Mouse (Mus musculus) embryonic facial prominence, embryonic 15.5 days (tissue): ENCODE results near the gene Mcub. TPM values are rescaled to one million over a fixed set of nuclear protein-coding genes. Genes with fewer than 3 reads are reported as not detected.

ENCODE experiments used
- ATAC-seq: fragments of 200-750 bp; cut with Nextera tagmentation; 2 replicates; pipeline ENCODE4 v1.8.0; 2017; ENCODE audit warnings: low read depth, moderate TSS enrichment; ENCODE audit not compliant: insufficient number of reproducible peaks, low FRiP score, low TSS enrichment
- H3K27ac ChIP-seq: fragments of 300-500 bp; sonication (generic); replicated peaks from 2 replicates; pipeline ENCODE4 v1.5.1; 2015; ENCODE audit warnings: mild to moderate bottlenecking, inconsistent platforms
- H3K27me3 ChIP-seq: fragments of 300-500 bp; sonication (generic); 2 replicates; pipeline ENCODE4 v1.6.1; 2015; ENCODE audit warnings: inconsistent platforms
- H3K36me3 ChIP-seq: fragments of 300-500 bp; sonication (generic); 2 replicates; pipeline ENCODE4 v1.6.1; 2015; ENCODE audit warnings: mild to moderate bottlenecking, inconsistent platforms
- H3K4me1 ChIP-seq: fragments of 300-500 bp; sonication (generic); 2 replicates; pipeline ENCODE4 v1.6.1; 2015; ENCODE audit warnings: inconsistent platforms
- H3K4me2 ChIP-seq: fragments of 300-500 bp; sonication (generic); replicated peaks from 2 replicates; pipeline ENCODE4 v1.6.1; 2015; ENCODE audit warnings: mild to moderate bottlenecking, inconsistent platforms
- H3K4me3 ChIP-seq: fragments of 300-500 bp; sonication (generic); replicated peaks from 2 replicates; pipeline ENCODE4 v1.5.1; 2015; ENCODE audit warnings: mild to moderate bottlenecking, inconsistent platforms
- H3K9ac ChIP-seq: fragments of 300-500 bp; sonication (generic); 2 replicates; pipeline ENCODE4 v1.6.1; 2015; ENCODE audit warnings: inconsistent platforms
- H3K9me3 ChIP-seq: fragments of 300-500 bp; sonication (generic); replicated peaks from 2 replicates; pipeline ENCODE4 v1.6.1; 2016; ENCODE audit warnings: inconsistent platforms
- WGBS: fragments of 180-500 bp; shearing (Covaris S2); methylation state at CpG from one replicate; pipeline ENCODE4 v1.1.7; 2015; 5-methylcytosine and 5-hydroxymethylcytosine counted together
- polyA plus RNA-seq: library from polyadenylated mRNA; unstranded; fragments of >200 nt; fragmentation: Nextera tagmentation; extraction: Ambion mirVana; gene quantifications from 2 replicates; pipeline ENCODE4 v1.2.1, GENCODE M21; 2015

The Mcub gene
- polyA plus RNA-seq, 1 experiment from 2014 or later = 5.9 TPM

DNA sequence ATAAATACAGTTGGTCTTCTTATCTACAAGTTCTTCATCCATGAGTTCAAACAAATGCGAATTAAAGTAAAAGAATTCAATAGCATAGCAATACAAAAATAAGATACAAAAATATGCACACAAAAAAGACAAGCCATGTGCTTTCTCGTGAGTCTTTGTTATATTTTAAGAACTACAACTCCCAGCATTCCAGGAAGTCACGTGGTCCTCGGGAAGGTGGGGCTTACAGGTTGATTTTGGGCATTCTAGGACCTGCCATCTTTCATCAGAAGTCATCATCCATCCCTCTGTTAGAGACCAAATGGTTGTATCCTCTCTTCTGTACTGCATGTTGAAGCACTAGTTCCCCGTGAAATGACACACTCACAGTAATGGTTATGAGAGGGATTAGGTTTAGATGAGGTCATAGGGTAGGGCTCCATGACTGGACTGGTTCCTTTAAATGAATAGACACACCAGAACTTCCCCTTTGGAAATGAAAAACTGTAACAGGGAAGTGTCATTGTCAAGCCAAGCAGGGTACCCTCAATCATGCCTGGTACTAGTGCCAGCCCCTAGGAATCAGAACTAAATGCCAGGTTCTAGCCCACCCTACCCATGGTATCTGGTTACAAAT, 20.7 kb downstream of the Mcub start:
- 77% methylated on average over 5 of the region's 5 CpGs for WGBS
- no peaks in the 10 kb centered on the region for H3K36me3 ChIP-seq

DNA sequence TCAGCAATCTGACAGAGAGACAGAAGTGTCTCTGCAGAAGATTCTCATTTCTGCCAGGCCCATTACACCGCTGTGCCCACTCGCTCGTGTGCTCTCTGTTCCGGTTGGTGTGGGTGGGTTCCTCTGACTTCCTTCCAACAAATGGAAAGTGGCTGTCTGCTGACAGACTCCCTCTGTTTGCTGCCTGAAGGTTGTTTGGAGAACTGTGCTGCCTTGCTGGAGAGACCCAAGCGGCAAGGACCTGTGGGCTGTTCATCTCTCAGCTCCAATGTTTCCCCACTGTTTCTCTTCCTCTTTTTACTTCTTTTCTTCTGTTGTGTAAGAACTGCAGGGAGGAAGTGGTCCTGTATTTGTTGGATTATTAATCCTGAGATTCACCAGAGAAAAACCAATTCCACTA, 21.6 kb downstream of the Mcub start:
- WGBS = 81% methylated on average over 5 of the region's 5 CpGs
- H3K4me1 ChIP-seq = no peaks in the 10 kb centered on the region

More for the DNA sequence above, 20.7 kb downstream of the Mcub start:
- Histone ChIP-seq H3K9me3 (no peaks in the 10 kb centered on the region), H3K4me1 (no peaks in the 10 kb centered on the region), H3K27me3 (no peaks in the 10 kb centered on the region), H3K4me2 (no peak overlapping the region), H3K4me3 (no peak overlapping the region), H3K9ac (no peak overlapping the region), H3K27ac (no peak overlapping the region)
- no peak for ATAC-seq

DNA sequence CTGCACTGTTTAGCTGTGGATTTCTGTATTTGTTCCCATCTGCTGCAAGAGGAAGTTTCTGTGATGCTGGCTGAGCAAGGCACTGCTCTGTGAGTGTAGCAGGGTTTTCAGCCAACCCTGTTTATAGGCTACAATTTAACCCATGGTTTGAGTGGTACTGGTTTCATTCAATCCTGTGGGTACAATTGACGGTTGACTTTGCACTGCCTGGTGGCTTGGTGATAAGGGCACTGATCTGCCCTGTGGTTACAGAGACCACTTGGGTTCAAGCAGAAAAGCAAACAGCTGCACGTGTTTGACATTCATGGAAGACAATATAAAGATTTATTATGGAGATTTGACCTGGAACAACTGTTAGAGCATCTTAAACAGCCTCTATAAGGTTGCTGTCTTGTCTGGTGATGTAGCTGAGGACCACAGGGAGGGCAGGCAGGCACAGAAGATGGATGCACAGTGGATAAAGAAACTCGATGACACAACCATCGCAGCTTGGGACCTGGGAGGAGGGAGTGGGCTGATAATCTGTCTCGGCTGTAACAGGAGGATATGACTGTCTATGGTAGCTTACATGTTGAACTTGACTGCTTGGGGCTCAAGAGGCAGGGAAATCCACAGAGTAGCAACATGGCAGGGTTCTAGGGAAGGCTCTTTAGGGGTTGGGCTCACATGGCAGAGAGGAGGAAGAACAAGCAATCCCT, 23.6 kb downstream of the Mcub start:
- no peaks in the 10 kb centered on the region for H3K36me3 ChIP-seq
- H3K27ac ChIP-seq = no peak overlapping the region
- H3K27me3 ChIP-seq = no peaks in the 10 kb centered on the region
- no peak for ATAC-seq
- no peak overlapping the region for H3K9ac ChIP-seq
- WGBS = 76% methylated on average over 5 of the region's 5 CpGs
- H3K4me1 ChIP-seq = no peaks in the 10 kb centered on the region
- no peak overlapping the region for H3K4me3 ChIP-seq
- no peak overlapping the region for H3K4me2 ChIP-seq
- H3K9me3 ChIP-seq = no peaks in the 10 kb centered on the region

More for the DNA sequence above, 21.6 kb downstream of the Mcub start:
- H3K36me3 ChIP-seq = no peaks in the 10 kb centered on the region
- no peak overlapping the region for H3K27ac ChIP-seq
- H3K27me3 ChIP-seq = no peaks in the 10 kb centered on the region
- ATAC-seq = no peak
- H3K4me2 ChIP-seq = no peak overlapping the region
- H3K4me3 ChIP-seq = no peak overlapping the region
- H3K9me3 ChIP-seq = no peaks in the 10 kb centered on the region
- H3K9ac ChIP-seq = no peak overlapping the region

DNA sequence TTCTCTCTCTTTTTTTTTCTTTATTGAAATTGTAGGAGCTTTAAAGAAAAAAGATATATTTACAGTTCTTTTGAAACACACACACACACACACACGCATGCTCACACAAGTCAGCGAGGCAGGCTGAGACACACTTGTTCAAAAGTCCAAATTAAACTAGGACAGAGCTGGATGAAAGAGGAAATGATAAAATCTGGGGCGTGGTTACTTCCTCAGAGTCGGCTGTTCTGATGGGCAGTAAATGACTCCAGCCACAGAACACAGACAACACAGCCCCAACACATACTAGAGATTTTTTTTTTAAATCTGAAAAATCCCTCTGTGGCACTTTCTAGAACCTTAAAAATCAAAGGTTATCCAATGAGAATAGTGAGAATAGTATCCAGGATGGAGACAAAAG, 26.2 kb downstream of the Mcub start:
- no peaks in the 10 kb centered on the region for H3K4me1 ChIP-seq

DNA sequence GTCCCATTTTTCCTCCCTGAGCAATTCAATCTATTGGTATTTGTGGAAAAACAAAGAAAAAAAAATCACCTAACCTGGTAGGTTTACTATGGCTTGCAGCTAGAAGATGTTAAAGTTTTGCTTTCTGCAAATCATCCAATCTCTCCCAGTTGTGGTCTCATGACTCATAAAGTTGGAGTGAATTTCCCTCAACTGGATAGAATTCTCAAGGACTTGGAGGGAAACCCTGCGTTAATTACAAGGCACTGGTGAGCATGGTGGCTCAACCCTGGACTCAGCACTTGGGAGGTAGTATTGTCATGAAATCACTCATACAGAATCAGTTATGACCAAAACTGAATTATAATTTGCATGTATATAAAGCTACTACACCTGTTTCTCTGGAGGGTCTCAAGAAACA, 28.7 kb downstream of the Mcub start:
- H3K4me2 ChIP-seq = no peak overlapping the region
- no peak overlapping the region for H3K9ac ChIP-seq
- H3K9me3 ChIP-seq = no peaks in the 10 kb centered on the region
- H3K27me3 ChIP-seq = no peaks in the 10 kb centered on the region
- WGBS = 98% methylated on average over 1 of the region's 1 CpGs
- H3K36me3 ChIP-seq = no peaks in the 10 kb centered on the region
- no peaks in the 10 kb centered on the region; the same call in 1 of the 2 replicates for H3K4me1 ChIP-seq
- H3K27ac ChIP-seq = no peak overlapping the region
- H3K4me3 ChIP-seq = no peak overlapping the region
- no peak for ATAC-seq

More for the DNA sequence above, 26.2 kb downstream of the Mcub start:
- Histone ChIP-seq H3K36me3 (no peaks in the 10 kb centered on the region), H3K9me3 (no peaks in the 10 kb centered on the region), H3K27ac (no peak overlapping the region), H3K4me2 (no peak overlapping the region), H3K4me3 (no peak overlapping the region), H3K27me3 (no peaks in the 10 kb centered on the region), H3K9ac (no peak overlapping the region)
- no peak for ATAC-seq
- 48% methylated on average over 4 of the region's 4 CpGs for WGBS

DNA sequence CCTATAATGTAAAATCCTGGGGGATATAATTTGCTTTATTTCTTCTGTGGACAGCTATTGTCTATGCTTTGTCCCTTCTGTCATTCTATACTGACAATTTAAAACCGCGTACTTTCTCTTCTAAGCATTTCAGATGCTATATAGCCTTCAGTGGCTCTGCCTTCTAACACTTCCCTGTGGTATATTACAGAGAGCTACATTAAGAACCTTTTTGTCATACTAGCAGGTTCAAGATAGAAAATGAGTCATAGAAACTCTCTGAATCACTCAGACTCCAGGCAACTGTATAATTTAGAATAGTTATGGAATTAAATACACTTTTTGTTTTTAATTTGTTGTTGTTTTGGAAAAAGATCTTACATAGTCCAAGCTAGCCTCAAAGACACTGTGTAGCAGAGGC, 29.2 kb downstream of the Mcub start:
- ATAC-seq = no peak

DNA sequence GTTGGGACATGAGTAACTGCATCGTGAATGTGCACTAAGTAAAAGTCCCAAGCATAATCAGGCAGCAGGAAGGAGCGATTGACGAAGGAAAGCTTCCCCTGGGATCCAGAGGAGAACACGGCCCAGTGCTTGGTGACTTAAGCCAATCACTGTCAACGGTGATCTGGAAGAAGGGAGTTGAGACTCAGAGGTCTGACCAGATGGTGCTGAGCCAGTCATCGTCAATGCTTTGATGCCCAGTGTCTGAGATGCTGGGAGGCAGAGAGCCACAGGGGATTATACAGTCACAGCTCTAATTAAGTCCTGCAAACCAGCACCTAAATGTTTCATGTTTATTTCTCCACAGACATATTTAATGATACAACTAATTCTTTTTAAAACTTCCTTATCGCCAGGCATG, 30.9 kb downstream of the Mcub start:
- Histone ChIP-seq H3K4me1 (no peaks in the 10 kb centered on the region; the same call in 1 of the 2 replicates), H3K36me3 (no peaks in the 10 kb centered on the region), H3K9me3 (no peaks in the 10 kb centered on the region), H3K4me2 (no peak overlapping the region), H3K4me3 (no peak overlapping the region), H3K9ac (no peak overlapping the region), H3K27me3 (no peaks in the 10 kb centered on the region), H3K27ac (no peak overlapping the region)
- WGBS = 56% methylated on average over 7 of the region's 7 CpGs
- no peak for ATAC-seq

More for the DNA sequence above, 29.2 kb downstream of the Mcub start:
- Histone ChIP-seq H3K4me1 (no peaks in the 10 kb centered on the region; the same call in 1 of the 2 replicates), H3K4me3 (no peak overlapping the region), H3K27ac (no peak overlapping the region), H3K36me3 (no peaks in the 10 kb centered on the region), H3K9me3 (no peaks in the 10 kb centered on the region), H3K4me2 (no peak overlapping the region), H3K9ac (no peak overlapping the region), H3K27me3 (no peaks in the 10 kb centered on the region)
- WGBS = 89% methylated on average over 2 of the region's 2 CpGs

DNA sequence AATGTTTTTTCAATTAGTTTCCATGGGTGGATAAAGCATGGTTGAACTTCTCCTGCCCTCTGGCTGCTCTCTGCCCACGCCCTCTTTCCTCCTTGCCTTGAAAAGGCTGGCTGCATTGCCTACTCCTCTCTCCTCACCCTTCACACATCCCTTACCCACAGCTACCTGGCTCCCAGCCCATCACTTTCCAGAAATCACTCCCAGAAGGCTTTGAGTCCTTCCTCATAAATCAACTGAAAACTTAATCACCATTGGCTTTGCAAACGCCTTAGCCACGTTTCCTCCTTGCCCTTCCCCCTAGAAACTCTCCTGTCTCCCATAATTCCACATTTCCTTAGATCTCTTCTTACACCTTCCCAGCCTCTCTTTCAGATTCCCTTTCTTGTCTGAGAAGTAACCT, 32.2 kb downstream of the Mcub start:
- no peak overlapping the region for H3K4me3 ChIP-seq
- no peaks in the 10 kb centered on the region; the same call in 1 of the 2 replicates for H3K4me1 ChIP-seq
- no peaks in the 10 kb centered on the region for H3K27me3 ChIP-seq
- H3K36me3 ChIP-seq = no peaks in the 10 kb centered on the region
- H3K9me3 ChIP-seq = no peaks in the 10 kb centered on the region
- H3K4me2 ChIP-seq = no peak overlapping the region
- H3K9ac ChIP-seq = no peak overlapping the region
- 27% methylated on average over 3 of the region's 3 CpGs for WGBS
- no peak for ATAC-seq
- no peak overlapping the region for H3K27ac ChIP-seq

DNA sequence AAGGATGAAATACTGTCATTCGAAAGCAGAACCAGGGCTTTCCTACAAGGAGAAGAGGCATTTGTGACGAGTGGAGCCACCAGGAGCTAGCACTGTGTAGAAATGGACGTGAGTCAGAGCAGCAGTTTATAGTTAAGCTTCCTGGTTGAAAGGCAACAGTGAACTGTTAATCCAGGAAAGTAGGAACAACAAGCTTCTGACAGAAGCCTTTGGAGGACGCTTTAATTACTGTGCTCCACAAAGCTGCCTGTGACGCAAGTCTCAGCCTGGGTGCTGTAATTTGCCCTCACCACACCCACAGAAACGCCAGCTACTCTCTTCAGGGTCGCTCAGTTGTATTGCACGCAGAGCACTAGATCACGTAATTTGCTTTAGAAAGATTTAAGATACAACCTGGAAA, 33.4 kb downstream of the Mcub start:
- Histone ChIP-seq H3K9me3 (no peaks in the 10 kb centered on the region), H3K4me3 (no peak overlapping the region), H3K27me3 (no peaks in the 10 kb centered on the region), H3K4me1 (no peaks in the 10 kb centered on the region; the same call in 1 of the 2 replicates), H3K9ac (no peak overlapping the region), H3K4me2 (no peak overlapping the region), H3K27ac (no peak overlapping the region), H3K36me3 (no peaks in the 10 kb centered on the region)
- no peak for ATAC-seq
- 45% methylated on average over 9 of the region's 9 CpGs for WGBS

DNA sequence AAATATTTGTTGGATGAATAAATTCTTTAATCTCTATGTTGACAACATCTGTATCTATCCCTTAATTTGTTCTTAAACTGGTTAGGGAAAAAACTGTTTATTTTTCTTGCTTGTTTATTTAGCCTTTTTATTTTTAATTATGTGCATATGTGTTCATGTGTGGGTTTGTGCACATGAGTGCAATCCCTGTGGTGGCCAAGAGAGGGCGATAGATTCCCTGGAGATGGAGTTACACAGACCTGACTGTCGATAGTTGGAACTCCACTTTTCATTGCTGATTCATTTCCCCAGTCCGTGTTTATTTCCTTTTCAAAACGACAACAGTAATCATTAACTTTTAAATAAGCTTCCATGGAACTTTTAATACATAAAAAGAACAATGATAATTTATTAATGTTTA, 37.6 kb downstream of the Mcub start:
- Histone ChIP-seq H3K9me3 (no peaks in the 10 kb centered on the region), H3K9ac (no peak overlapping the region), H3K4me1 (no peaks in the 10 kb centered on the region), H3K27me3 (no peaks in the 10 kb centered on the region), H3K4me2 (no peak overlapping the region), H3K27ac (no peak overlapping the region), H3K4me3 (no peak overlapping the region), H3K36me3 (no peaks in the 10 kb centered on the region)
- WGBS = 45% methylated on average over 4 of the region's 4 CpGs
- ATAC-seq = no peak

DNA sequence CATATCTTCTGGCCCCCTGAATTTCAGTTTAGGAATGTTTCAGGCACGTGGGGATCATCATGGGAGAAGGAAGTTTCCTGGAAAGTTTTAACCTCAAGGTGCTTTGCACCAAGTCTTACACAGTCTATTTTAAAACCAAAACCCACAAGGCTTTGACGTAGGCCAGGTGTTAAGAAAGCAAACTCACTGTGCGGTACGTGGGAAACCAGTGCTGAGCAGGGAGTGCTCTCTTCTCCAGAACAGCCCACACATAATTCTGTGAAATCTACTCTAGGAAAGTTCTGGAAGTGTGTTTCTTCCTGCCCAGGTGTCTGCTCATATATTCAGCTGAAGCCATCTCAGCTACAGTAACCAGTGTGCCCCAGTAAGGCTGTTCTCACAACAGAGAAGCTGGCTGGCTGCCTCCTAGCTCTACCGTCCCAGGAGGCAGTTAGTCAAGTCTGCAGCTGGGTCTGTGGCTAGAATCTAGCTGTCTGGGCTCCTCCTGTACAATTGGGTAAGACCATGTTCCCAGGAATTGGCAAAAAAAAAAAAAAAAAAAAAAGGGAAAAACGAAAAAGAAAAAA, 39.7 kb downstream of the Mcub start:
- no peak for ATAC-seq
- WGBS = 58% methylated on average over 6 of the region's 6 CpGs
- H3K4me2 ChIP-seq = no peak overlapping the region
- no peak overlapping the region for H3K4me3 ChIP-seq
- no peaks in the 10 kb centered on the region for H3K27me3 ChIP-seq
- H3K9ac ChIP-seq = no peak overlapping the region
- H3K27ac ChIP-seq = no peak overlapping the region
- H3K9me3 ChIP-seq = no peaks in the 10 kb centered on the region
- no peaks in the 10 kb centered on the region for H3K36me3 ChIP-seq
- H3K4me1 ChIP-seq = no peaks in the 10 kb centered on the region
